Mouse (Mus musculus) liver, postnatal 0 days (tissue): ENCODE measurements at regions not wholly inside any gene's neighbourhood (a gene's known extent, or its start where the extent isn't known, plus 50 kb on each side); places are given as distances from the start of the nearest gene placed in this dataset.

Experiments
- CTCF ChIP-seq: sonication (generic); IDR thresholded peaks from 2 replicates; pipeline ENCODE4 v1.5.1; 2016; ENCODE audit warnings: antibody characterized with exemption, low read depth
- EP300 ChIP-seq: IDR thresholded peaks from 2 replicates; pipeline ENCODE4 v1.6.1; 2016; ENCODE audit warnings: antibody characterized with exemption, low read depth, mild to moderate bottlenecking

DNA sequence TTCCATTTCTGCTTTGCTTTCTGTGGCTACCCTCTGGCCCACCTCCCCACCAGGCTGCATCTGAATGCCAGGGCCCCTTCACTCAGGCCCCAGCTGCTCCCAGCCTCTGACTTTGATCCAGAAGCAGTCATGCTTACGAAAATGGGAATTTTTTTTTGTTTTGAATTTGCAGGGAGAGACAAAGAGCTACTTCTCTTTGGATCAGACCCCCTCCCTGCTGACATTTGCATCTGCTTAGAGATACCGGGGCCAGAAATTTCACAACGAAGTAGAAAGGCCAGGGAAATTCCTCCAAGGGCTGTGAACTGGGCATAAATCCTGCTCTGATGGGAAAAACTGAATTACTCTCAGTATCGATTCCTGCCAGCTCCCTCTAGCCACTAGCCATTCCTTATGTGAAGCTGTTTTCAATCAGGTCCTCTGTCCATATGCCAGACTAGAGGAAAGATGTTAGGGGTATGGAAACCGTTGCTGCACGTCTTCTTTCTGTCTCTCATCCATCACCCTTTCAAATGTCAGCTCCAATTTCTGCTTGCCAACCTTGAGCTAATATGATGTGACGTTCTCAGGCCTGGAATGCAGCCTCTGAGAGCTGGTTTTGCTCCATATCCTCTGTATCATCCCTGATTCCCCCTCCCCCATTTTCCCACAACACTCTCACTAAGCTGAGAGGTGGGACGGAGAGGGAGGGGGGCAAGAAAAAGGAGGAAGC lies 62.4 kb upstream of the S1pr3 start:
- TF ChIP-seq CTCF (no peak), EP300 (no peak)
